Mouse (Mus musculus) lung, adult 10 weeks (tissue): ENCODE measurements around the gene Spin4. TPM values are rescaled to one million over a fixed set of nuclear protein-coding genes. Genes with fewer than 3 reads are reported as not detected.

ENCODE experiments used
- polyA plus RNA-seq: library from polyadenylated mRNA; stranded (reverse); fragments of 350-450 nt; fragmentation: Illumina TruSeq; extraction: RNeasy Lipid Tissue Mini Kit (QIAGEN cat#74804); gene quantifications from one replicate; pipeline ENCODE4 v1.2.3, GENCODE M21; 2014; ENCODE audit warnings: low read depth, low replicate concordance; ENCODE audit not compliant: insufficient read depth

Gene Spin4
- polyA plus RNA-seq = 0.61 TPM

DNA sequence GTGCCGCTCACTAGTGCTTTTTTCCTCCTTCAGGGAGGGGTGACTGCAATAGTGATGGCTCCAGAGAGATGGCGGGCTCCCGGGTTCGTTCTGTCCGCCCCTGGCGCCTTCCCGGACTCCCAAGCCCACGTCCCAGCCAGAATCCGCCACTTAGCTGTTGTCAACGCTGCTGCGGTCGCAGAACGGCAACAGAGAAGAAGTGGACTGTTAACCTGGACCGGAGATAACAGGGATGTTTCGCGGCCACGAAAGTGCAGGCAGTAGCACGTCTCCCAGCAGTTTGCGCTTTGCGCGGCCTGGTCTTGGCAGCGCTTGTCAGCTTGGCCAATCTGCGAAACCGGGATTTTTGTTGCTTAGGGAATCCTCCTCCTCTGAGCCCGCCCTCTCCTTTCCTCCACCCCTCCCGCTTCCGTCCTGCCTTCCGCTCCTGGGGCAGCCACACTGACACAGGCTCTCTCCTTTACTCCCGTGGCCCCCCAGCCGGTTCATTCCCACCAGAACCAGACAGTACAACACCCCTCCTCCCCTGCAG, at the start of gene Spin4:
Gene Spin4, minus strand, starts transcription at position 322 of the 532 bp plus-strand sequence.

Other genes with a start within 250 kb of the Spin4 start
- gene Arhgef9, start 170.2 kb upstream of the Spin4 start, polyA plus RNA-seq = 1.7 TPM